Mouse (Mus musculus): ENCODE measurements at regions not wholly inside any gene's neighbourhood (a gene's known extent, or its start where the extent isn't known, plus 50 kb on each side); places are given as distances from the start of the nearest gene placed in this dataset.

DNA sequence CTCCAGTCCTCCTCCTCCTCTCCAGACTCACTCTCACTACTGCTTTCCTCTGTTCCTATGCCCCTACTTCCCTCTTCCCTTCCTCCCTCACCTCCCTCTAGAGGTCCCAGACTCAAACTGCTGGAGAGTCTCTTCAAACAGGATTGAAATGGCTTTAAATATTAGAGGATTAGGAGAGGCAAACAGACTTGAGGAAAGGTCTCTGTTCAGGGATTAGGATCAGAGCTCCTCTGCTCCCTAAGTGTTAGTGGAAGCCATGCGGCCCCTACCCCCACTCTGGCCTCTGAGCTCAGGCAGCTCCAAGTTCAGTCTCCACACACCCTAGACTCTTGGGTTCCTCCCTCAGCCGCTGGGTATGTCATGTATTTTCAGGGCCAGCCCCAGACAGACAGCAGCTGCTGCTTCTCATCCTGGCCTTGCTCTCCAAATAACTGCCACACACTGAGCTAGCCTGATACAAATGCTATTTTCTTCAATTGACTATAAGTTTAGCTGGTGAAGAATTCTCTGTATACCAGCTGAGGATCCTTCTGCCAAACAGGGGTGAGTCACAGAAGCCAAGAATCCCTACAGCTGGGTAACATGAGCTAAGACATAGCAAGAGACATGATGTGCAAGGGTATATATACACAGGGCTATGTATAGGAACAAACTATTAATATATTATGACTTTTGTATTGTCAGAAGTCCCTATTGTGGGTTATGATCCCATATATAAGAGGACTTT is 55.2 kb upstream of the Nxpe4 start:
- H3K27me3 ChIP-seq (replicated peaks), result no peaks in the 10 kb centered on the region
- no peak overlapping the region for H3K4me3 ChIP-seq
- no peak overlapping the region for H3K27ac ChIP-seq
- ATAC-seq (ENCODE audit: low FRiP score, low read depth), result no peak
- no peak overlapping the region for H3K4me2 ChIP-seq (replicated peaks)
- no peak overlapping the region for H3K9ac ChIP-seq
- WGBS, result 76% methylated on average over 2 of the region's 2 CpGs
- H3K4me1 ChIP-seq, result no peaks in the 10 kb centered on the region
- H3K36me3 ChIP-seq, result no peaks in the 10 kb centered on the region
- no peaks in the 10 kb centered on the region for H3K9me3 ChIP-seq

DNA sequence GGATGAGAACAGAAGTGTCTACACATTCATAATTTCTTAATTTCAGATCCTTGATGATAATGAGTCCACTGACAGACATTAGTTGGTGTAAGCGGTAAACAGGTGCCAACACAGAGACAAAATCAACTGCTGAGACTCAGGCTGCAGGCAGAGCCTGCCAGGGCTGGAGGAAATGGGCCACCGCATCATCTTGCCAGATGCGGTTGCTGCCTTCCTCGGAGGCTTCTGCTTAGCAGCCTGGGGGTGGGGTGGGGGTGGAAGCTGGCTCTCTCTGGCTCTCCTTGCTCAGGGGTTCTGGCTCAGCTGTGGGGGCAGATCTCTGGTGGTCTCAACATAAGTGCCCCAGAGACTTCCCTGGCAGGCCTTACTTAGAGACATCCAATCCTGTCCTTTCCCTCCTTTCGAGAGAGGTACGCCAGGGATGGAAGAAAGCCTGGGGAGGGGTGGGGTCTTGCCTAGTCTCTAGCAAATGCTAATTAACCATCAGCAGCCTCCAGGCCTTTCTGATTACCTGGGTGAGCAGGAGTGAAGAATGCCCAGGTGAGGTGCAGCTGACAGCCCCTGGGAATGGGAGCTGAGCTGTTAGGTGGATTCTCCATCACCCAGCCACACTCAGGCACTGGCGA is 52.7 kb upstream of the Nxpe4 start:
- H3K4me3 ChIP-seq, result no peak overlapping the region
- H3K27me3 ChIP-seq (replicated peaks), result no peaks in the 10 kb centered on the region; the same call in 1 of the 2 replicates
- 65% methylated on average over 7 of the region's 7 CpGs for WGBS
- no peak for ATAC-seq (ENCODE audit: low FRiP score, low read depth)
- H3K27ac ChIP-seq, result no peak overlapping the region
- no peaks in the 10 kb centered on the region for H3K9me3 ChIP-seq
- no peaks in the 10 kb centered on the region for H3K36me3 ChIP-seq
- no peaks in the 10 kb centered on the region for H3K4me1 ChIP-seq
- H3K4me2 ChIP-seq (replicated peaks), result no peak overlapping the region
- H3K9ac ChIP-seq, result no peak overlapping the region

DNA sequence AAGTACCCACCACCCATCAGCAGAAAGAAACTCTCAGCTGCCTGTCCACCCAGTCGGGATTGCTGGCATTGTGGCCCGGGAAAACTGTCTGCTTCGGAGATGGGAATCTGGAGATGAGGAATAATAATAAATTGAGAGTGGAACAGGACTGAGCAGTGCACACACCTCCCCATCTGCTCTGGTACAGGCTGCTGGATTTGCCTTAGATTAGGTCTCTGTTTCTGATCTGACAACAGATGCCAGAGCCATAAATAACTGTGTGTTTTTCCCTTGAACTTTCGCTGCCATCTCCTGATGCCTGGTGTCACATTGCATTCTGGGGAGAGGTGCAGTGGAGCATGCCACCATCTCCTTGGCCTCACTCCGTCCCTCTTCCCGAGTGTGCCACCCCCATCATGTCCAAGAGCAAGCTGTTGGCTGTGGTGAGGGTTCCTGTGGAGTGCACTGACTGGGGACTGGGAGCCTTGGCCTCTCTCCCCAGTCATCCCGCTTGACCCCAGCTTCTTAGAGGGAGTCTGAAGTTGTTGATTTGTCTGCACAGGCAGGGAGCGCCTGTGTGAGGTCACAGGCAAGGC is 50.4 kb upstream of the Nxpe4 start:
- Histone ChIP-seq H3K9me3 (no peaks in the 10 kb centered on the region), H3K36me3 (no peaks in the 10 kb centered on the region), H3K4me1 (no peaks in the 10 kb centered on the region), H3K4me3 (no peak overlapping the region), H3K27ac (no peak overlapping the region), H3K27me3 (replicated peaks) (no peaks in the 10 kb centered on the region; the same call in 1 of the 2 replicates), H3K4me2 (replicated peaks) (no peak overlapping the region), H3K9ac (no peak overlapping the region)
- no peak for ATAC-seq (ENCODE audit: low FRiP score, low read depth)
- WGBS, result 60% methylated on average over 8 of the region's 8 CpGs

Measured in neural tube, embryonic 12.5 days (tissue).